28 mouse cellular contexts compared by ENCODE assay signal in genomic region chrX:36628102-36628501, GRCm38 (mm10). TPM values are rescaled to one million over a fixed set of nuclear protein-coding genes. Genes with fewer than 3 reads are reported as not detected.
DNase-seq lines count a peak whose midpoint lies in the region; ATAC-seq and TF ChIP-seq lines count a peak whose summit lies in the region.
"Had no signal": no experiment of that assay in that cellular context is flagged by ENCODE, and none has a peak within 500 bp of the region (broad histone marks: within the 10 kb centered on the region; RNA-seq: fewer than 3 reads in every experiment).

No protein-coding gene starts in this region.

- 37% methylated on average over 3 of the region's 3 CpGs for WGBS in heart, postnatal 0 days
- 41% methylated on average over 3 of the region's 3 CpGs for WGBS in heart, adult 2 months
- WGBS in lung, postnatal 0 days = 39% methylated on average over 3 of the region's 3 CpGs
- 57% methylated on average over 3 of the region's 3 CpGs for WGBS in lung, adult 2 months

- intact Hi-C loops in heart, adult 2 months (cut with DNase I) = no loop called here

- peak; percentile 85; the same call in 1 of the 2 replicates for ATAC-seq in frontal cortex, adult (ENCODE audit: low TSS enrichment)
- ATAC-seq in heart, postnatal 0 days (ENCODE audit: insufficient read depth, low read depth) = 0 out of 2 replicates have a peak, but pooled peaks have one; percentile 44
- ATAC-seq in lung, postnatal 0 days = no peak
- ATAC-seq: forebrain, embryonic 13.5 days; hindbrain, postnatal 0 days; intestine, embryonic 16.5 days had no signal

- DNase-seq in frontal cortex, postnatal 25 days (ENCODE audit: low spot score in 2 of 2) = no peak
- peak; percentile 46 for DNase-seq in heart, postnatal 0 days (ENCODE audit: low spot score)
- no peak for DNase-seq in heart, adult 2 months
- DNase-seq in lung, postnatal 0 days (ENCODE audit: low spot score) = peak; percentile 37
- no peak for DNase-seq in lung, adult 2 months
- DNase-seq in brain, adult 2 months (ENCODE audit: low read depth, low spot score) = peak; percentile 71
- no peak for DNase-seq in thymus, postnatal 25 days
- DNase-seq: adrenal gland, adult 8-10 months; B cell, adult 2 months; cerebellum, postnatal 25 days; gastrocnemius, postnatal 36 days; kidney, adult 9 months; kidney, postnatal 14 days; layer of hippocampus, postnatal 36 days; right cerebral cortex, postnatal 25 days; thymus, postnatal 4 days had no signal

- no peak overlapping the region for H3K9ac ChIP-seq in heart, postnatal 0 days (replicated peaks; ENCODE audit: low read depth, low read length)
- no peak overlapping the region for H3K9ac ChIP-seq in heart, adult 2 months (ENCODE audit: low read depth, low read length)
- H3K9ac ChIP-seq in lung, postnatal 0 days (replicated peaks; ENCODE audit: low read depth) = no peak overlapping the region
- H3K9ac ChIP-seq: embryonic facial prominence, embryonic 13.5 days; forebrain, embryonic 13.5 days; heart, embryonic 12.5 days; limb, embryonic 15.5 days; liver, embryonic 14.5 days; midbrain, embryonic 12.5 days; stomach, embryonic 15.5 days had no signal

- TF ChIP-seq POLR2A in heart, adult 2 months (IDR thresholded peaks at IDR 0.05; ENCODE audit: insufficient read depth, low read depth, low read length) = no peak
- no peak for TF ChIP-seq POLR2A in lung, adult 2 months (IDR thresholded peaks at IDR 0.05; ENCODE audit: borderline replicate concordance, extremely low read depth, low read depth, low read length)

- no peak for TF ChIP-seq EP300 in heart, postnatal 0 days (IDR thresholded peaks at IDR 0.05; ENCODE audit: low read depth)
- TF ChIP-seq EP300 in heart, adult 2 months (IDR thresholded peaks at IDR 0.05; ENCODE audit: insufficient read depth, low read depth, low read length) = no peak
- TF ChIP-seq EP300 in lung, postnatal 0 days (IDR thresholded peaks at IDR 0.05) = no peak

- no peaks in the 10 kb centered on the region for H3K4me1 ChIP-seq in heart, postnatal 0 days (ENCODE audit: control insufficient read depth, insufficient read depth)
- no peaks in the 10 kb centered on the region for H3K4me1 ChIP-seq in heart, adult 2 months (ENCODE audit: control insufficient read depth, insufficient read depth, low read length)
- H3K4me1 ChIP-seq in lung, postnatal 0 days (ENCODE audit: insufficient read depth, low read depth, low read length) = no peaks in the 10 kb centered on the region
- no peaks in the 10 kb centered on the region for H3K4me1 ChIP-seq in lung, adult 2 months (ENCODE audit: control insufficient read depth, insufficient read depth, low read length)
- H3K4me1 ChIP-seq: embryonic facial prominence, embryonic 13.5 days; forebrain, embryonic 13.5 days; heart, embryonic 12.5 days; limb, embryonic 15.5 days; midbrain, embryonic 12.5 days; stomach, embryonic 15.5 days had no signal

- H3K79me2 ChIP-seq in heart, adult 2 months (replicated peaks; ENCODE audit: control insufficient read depth, insufficient read depth, low read length) = no peaks in the 10 kb centered on the region

- H3K9me3 ChIP-seq in heart, postnatal 0 days (replicated peaks; ENCODE audit: control insufficient read depth, low read length) = no peaks in the 10 kb centered on the region
- no peaks in the 10 kb centered on the region for H3K9me3 ChIP-seq in lung, postnatal 0 days (ENCODE audit: low read length)
- H3K9me3 ChIP-seq: embryonic facial prominence, embryonic 13.5 days; forebrain, embryonic 13.5 days; G1E; heart, embryonic 12.5 days; limb, embryonic 15.5 days; midbrain, embryonic 12.5 days; stomach, embryonic 15.5 days had no signal

- H3K27me3 ChIP-seq in heart, postnatal 0 days (ENCODE audit: control insufficient read depth, insufficient read depth, low read length) = no peaks in the 10 kb centered on the region
- no peaks in the 10 kb centered on the region for H3K27me3 ChIP-seq in heart, adult 2 months (ENCODE audit: control insufficient read depth, insufficient read depth, low read length)
- H3K27me3 ChIP-seq in lung, postnatal 0 days (replicated peaks; ENCODE audit: insufficient read depth, low read length) = no peaks in the 10 kb centered on the region
- H3K27me3 ChIP-seq: CH12.LX; embryonic facial prominence, embryonic 13.5 days; forebrain, embryonic 13.5 days; heart, embryonic 12.5 days; limb, embryonic 15.5 days; midbrain, embryonic 12.5 days; stomach, embryonic 15.5 days had no signal

- no peak for TF ChIP-seq CTCF in heart, postnatal 0 days (IDR thresholded peaks at IDR 0.05; ENCODE audit: low read depth)
- TF ChIP-seq CTCF in heart, adult 2 months (IDR thresholded peaks at IDR 0.05) = no peak
- no peak for TF ChIP-seq CTCF in lung, postnatal 0 days (IDR thresholded peaks at IDR 0.05)
- TF ChIP-seq CTCF in lung, adult 2 months (IDR thresholded peaks at IDR 0.05; ENCODE audit: insufficient read depth, low read length) = no peak

- H3K4me3 ChIP-seq in heart, postnatal 0 days (ENCODE audit: low read depth, low read length) = no peak overlapping the region
- H3K4me3 ChIP-seq in heart, adult 2 months = no peak overlapping the region
- no peak overlapping the region for H3K4me3 ChIP-seq in lung, postnatal 0 days (ENCODE audit: low read depth, low read length)
- H3K4me3 ChIP-seq in lung, adult 2 months (replicated peaks; ENCODE audit: extremely low read depth, low read depth, low read length) = no peak overlapping the region
- H3K4me3 ChIP-seq: embryonic facial prominence, embryonic 13.5 days; forebrain, embryonic 13.5 days; heart, embryonic 12.5 days; limb, embryonic 15.5 days; midbrain, embryonic 12.5 days; stomach, embryonic 15.5 days had no signal

- H3K4me2 ChIP-seq in heart, postnatal 0 days (ENCODE audit: low read depth, low read length) = no peak overlapping the region
- H3K4me2 ChIP-seq in lung, postnatal 0 days (replicated peaks; ENCODE audit: low read depth, low read length) = no peak overlapping the region
- H3K4me2 ChIP-seq: embryonic facial prominence, embryonic 13.5 days; forebrain, embryonic 13.5 days; heart, embryonic 12.5 days; limb, embryonic 15.5 days; midbrain, embryonic 12.5 days; stomach, embryonic 15.5 days had no signal

- H3K27ac ChIP-seq in heart, postnatal 0 days (ENCODE audit: low read depth) = no peak overlapping the region
- H3K27ac ChIP-seq in heart, adult 2 months = no peak overlapping the region
- H3K27ac ChIP-seq in lung, postnatal 0 days (ENCODE audit: low read length) = no peak overlapping the region
- H3K27ac ChIP-seq: embryonic facial prominence, embryonic 13.5 days; forebrain, embryonic 13.5 days; hindbrain, postnatal 0 days; limb, embryonic 15.5 days; liver, embryonic 14.5 days; midbrain, embryonic 12.5 days; stomach, embryonic 15.5 days had no signal

- no peaks in the 10 kb centered on the region for H3K36me3 ChIP-seq in heart, postnatal 0 days (replicated peaks; ENCODE audit: control insufficient read depth, insufficient read depth, low read length)
- no peaks in the 10 kb centered on the region for H3K36me3 ChIP-seq in heart, adult 2 months (ENCODE audit: control insufficient read depth, insufficient read depth, low read length)
- H3K36me3 ChIP-seq in lung, postnatal 0 days (ENCODE audit: insufficient read depth, low read length) = no peaks in the 10 kb centered on the region
- H3K36me3 ChIP-seq: embryonic facial prominence, embryonic 13.5 days; G1E; heart, embryonic 12.5 days; limb, embryonic 15.5 days; midbrain, embryonic 12.5 days; stomach, embryonic 15.5 days had no signal

RNA-seq across cellular contexts. Expression of gene Akap17b, which starts 17.1 kb away (rescaled TPM):
- 1.3 and 2.7 TPM in 2 replicates for total RNA-seq in heart, postnatal 0 days (2014; rRNA removed; ENCODE audit: low replicate concordance)
- 1.3 TPM in 2 replicates for polyA plus RNA-seq in heart, postnatal 0 days (2015; fragmentation: Nextera tagmentation; extraction: Ambion mirVana)
- 1 to 10 TPM; 2.4 to 2.5 TPM for total RNA-seq in heart, adult 2 months (2021)
- polyA plus RNA-seq in heart, adult 2 months (2012; rRNA removed) = 0.45 and 1.2 TPM in 2 replicates
- polyA plus RNA-seq in lung, postnatal 0 days (2015; fragmentation: Nextera tagmentation; extraction: Ambion mirVana) = 1.6 and 1.7 TPM in 2 replicates
- polyA plus RNA-seq in lung, adult 2 months (2012; rRNA removed) = 0.34 and 0.60 TPM in 2 replicates

RNA-seq across cellular contexts. Expression of gene Pgrmc1, which starts 30.1 kb away (rescaled TPM):
- 50.5 and 82.2 TPM in 2 replicates for total RNA-seq in heart, postnatal 0 days (2014; rRNA removed; ENCODE audit: low replicate concordance)
- polyA plus RNA-seq in heart, postnatal 0 days (2015; fragmentation: Nextera tagmentation; extraction: Ambion mirVana) = 70.5 and 72.6 TPM in 2 replicates
- total RNA-seq in heart, adult 2 months (2021) = 10 to 100 TPM; 20.9 to 21.9 TPM
- polyA plus RNA-seq in heart, adult 2 months (2012; rRNA removed) = 15.0 and 19.3 TPM in 2 replicates
- polyA plus RNA-seq in lung, postnatal 0 days (2015; fragmentation: Nextera tagmentation; extraction: Ambion mirVana) = 284 and 285 TPM in 2 replicates
- 121 and 162 TPM in 2 replicates for polyA plus RNA-seq in lung, adult 2 months (2012; rRNA removed)

Comparison
In these comparisons a context has a peak if more than half of its experiments do, and no peak if none do; other contexts are left out.
1. DNase-seq: peak in heart, postnatal 0 days (single experiment), lung, postnatal 0 days (single experiment) and brain, adult 2 months (single experiment); none in frontal cortex, postnatal 25 days (0 of 2), heart, adult 2 months (0 of 2), lung, adult 2 months (single experiment) and thymus, postnatal 25 days (single experiment).